Comparison of ENCODE assay signal across 12 mouse cellular contexts in genomic region chr9:69146937-69147336, GRCm38 (mm10).
DNase-seq lines count a peak whose midpoint lies in the region; ATAC-seq and TF ChIP-seq lines count a peak whose summit lies in the region.
"Had no signal": no experiment of that assay in that cellular context is flagged by ENCODE, and none has a peak within 500 bp of the region (broad histone marks: within the 10 kb centered on the region; RNA-seq: fewer than 3 reads in every experiment).

No protein-coding gene starts in this region.

- H3K27ac ChIP-seq in left cerebral cortex, adult 2 months, result no peak overlapping the region
- H3K27ac ChIP-seq: embryonic facial prominence, embryonic 12.5 days; hindbrain, embryonic 15.5 days; limb, embryonic 13.5 days had no signal

- DNase-seq in left cerebral cortex, adult 2 months (ENCODE audit: extremely low spot score in 1 of 2, low spot score in 2 of 2), result no peak
- no peak for DNase-seq in left cerebral cortex, postnatal 4 days
- DNase-seq in 416B (ENCODE audit: low read depth) (peak; percentile 34), ES-CJ7 (ENCODE audit: low read depth, low spot score) (peak; percentile 55)
- DNase-seq in c-Kit-positive CD71-positive TER-119-negative erythroid progenitor cells, embryonic 14.5 days (ENCODE audit: low read depth), result peak; percentile 2
- no peak for DNase-seq in heart, postnatal 4 days
- DNase-seq: cerebellum, adult 18-20 months; lung, postnatal 10 days had no signal

- TF ChIP-seq CTCF in left cerebral cortex, adult 2 months (IDR thresholded peaks at IDR 0.05), result peak; percentile 46

- no peak overlapping the region for H3K4me3 ChIP-seq in left cerebral cortex, adult 2 months
- H3K4me3 ChIP-seq: embryonic facial prominence, embryonic 12.5 days; hindbrain, embryonic 15.5 days; limb, embryonic 13.5 days had no signal

- intact Hi-C loops in left cerebral cortex, adult 2 months (cut with DNase I), result no loop called here
- intact Hi-C loops in left cerebral cortex, postnatal 4 days (cut with DNase I), result no loop called here

- ATAC-seq in granulocyte monocyte progenitor cell, adult 5-6 weeks (replicated peaks; ENCODE audit: poor library complexity, severe bottlenecking), result no peak

Comparison
In these comparisons a context has a peak if more than half of its experiments do, and no peak if none do; other contexts are left out.
1. DNase-seq: peak in 416B (single experiment), ES-CJ7 (single experiment) and c-Kit-positive CD71-positive TER-119-negative erythroid progenitor cells, embryonic 14.5 days (single experiment); none in left cerebral cortex, adult 2 months (0 of 2), left cerebral cortex, postnatal 4 days (single experiment) and heart, postnatal 4 days (single experiment).